Mouse (Mus musculus) embryo, embryonic 10.5 days (tissue): ENCODE results near the gene Plpp3.

Experiments
- DNase-seq: peaks from one replicate; pipeline ENCODE4 v3.0.0-alpha.2; 2015; ENCODE audit warnings: low spot score

Gene Plpp3

GRCm38 (mm10) chr4:105158651-105159530, 1.7 kb downstream of the Plpp3 start:
- peak; percentile 67 for DNase-seq

- DNase-seq, result no peak
Measured at GRCm38 (mm10) chr4:105159531-105159870, 2.4 kb downstream of the Plpp3 start.

- DNase-seq, result no peak
Measured at GRCm38 (mm10) chr4:105160470-105160869, 3.3 kb downstream of the Plpp3 start.

- no peak for DNase-seq
Measured at GRCm38 (mm10) chr4:105162014-105162413, 4.9 kb downstream of the Plpp3 start.

- no peak for DNase-seq
Measured at GRCm38 (mm10) chr4:105162676-105163075, 5.5 kb downstream of the Plpp3 start.

GRCm38 (mm10) chr4:105163981-105164411, 6.8 kb downstream of the Plpp3 start:
- no peak for DNase-seq

- no peak for DNase-seq
Measured at GRCm38 (mm10) chr4:105164952-105165351, 7.8 kb downstream of the Plpp3 start.

GRCm38 (mm10) chr4:105169093-105169571, 12.0 kb downstream of the Plpp3 start:
- peak; percentile 50 for DNase-seq

- no peak for DNase-seq
Measured at GRCm38 (mm10) chr4:105169826-105170810, 13.0 kb downstream of the Plpp3 start.

GRCm38 (mm10) chr4:105170811-105171401, 13.8 kb downstream of the Plpp3 start:
- DNase-seq, result peak; percentile 63

GRCm38 (mm10) chr4:105171432-105171831, 14.3 kb downstream of the Plpp3 start:
- DNase-seq, result no peak

- DNase-seq, result no peak
Measured at GRCm38 (mm10) chr4:105174778-105175177, 17.6 kb downstream of the Plpp3 start.

- DNase-seq, result no peak
Measured at GRCm38 (mm10) chr4:105175255-105176035, 18.3 kb downstream of the Plpp3 start.

- DNase-seq, result peak; percentile 59
Measured at GRCm38 (mm10) chr4:105181014-105181658, 24.0 kb downstream of the Plpp3 start.

GRCm38 (mm10) chr4:105181659-105182167, 24.6 kb downstream of the Plpp3 start:
- DNase-seq, result peak; percentile 41

- no peak for DNase-seq
Measured at GRCm38 (mm10) chr4:105182249-105182648, 25.1 kb downstream of the Plpp3 start.

- no peak for DNase-seq
Measured at GRCm38 (mm10) chr4:105184490-105184889, 27.3 kb downstream of the Plpp3 start.

- no peak for DNase-seq
Measured at GRCm38 (mm10) chr4:105184924-105185323, 27.8 kb downstream of the Plpp3 start.

- no peak for DNase-seq
Measured at GRCm38 (mm10) chr4:105186654-105187053, 29.5 kb downstream of the Plpp3 start.

- no peak for DNase-seq
Measured at GRCm38 (mm10) chr4:105187873-105188272, 30.7 kb downstream of the Plpp3 start.

GRCm38 (mm10) chr4:105188801-105189200, 31.7 kb downstream of the Plpp3 start:
- no peak for DNase-seq
